Mouse (Mus musculus): Measurements from ENCODE around the gene Sfn.

- peak; percentile 74 for TF ChIP-seq CTCF (IDR thresholded peaks at IDR 0.05; ENCODE audit: low read depth)
- TF ChIP-seq EP300 (IDR thresholded peaks at IDR 0.05; ENCODE audit: low read depth), result no peak
Observed at GRCm38 (mm10) chr4:133601721-133602218, at the start of gene Sfn.

All from liver, postnatal 0 days (tissue).